Mouse (Mus musculus): ENCODE measurements at regions not wholly inside any gene's neighbourhood (a gene's known extent, or its start where the extent isn't known, plus 50 kb on each side); places are given as distances from the start of the nearest gene placed in this dataset.

DNA sequence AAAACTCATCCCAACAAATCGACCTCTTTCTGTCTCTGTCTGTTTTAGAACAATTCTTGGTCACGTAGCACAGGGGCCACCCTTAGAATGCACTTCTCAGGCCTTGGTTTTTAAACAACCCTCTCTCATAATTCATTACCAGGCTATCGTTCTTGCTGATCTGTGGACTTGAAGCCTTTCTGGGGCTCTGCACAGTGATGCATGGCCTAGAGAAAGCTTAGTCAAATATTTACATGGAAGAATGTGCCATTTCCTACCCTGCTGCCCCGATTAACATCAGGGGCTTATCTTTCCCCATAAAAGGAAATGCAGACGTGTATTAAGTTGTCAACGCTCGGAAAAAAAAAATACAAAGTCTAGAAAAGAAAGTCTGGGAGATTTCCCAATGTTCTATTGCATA lies 1448.0 kb downstream of the Gsdmc2 start:
- Histone ChIP-seq H3K4me2 (ENCODE audit: low read depth, low read length) (no peak overlapping the region), H3K4me3 (ENCODE audit: low read depth, low read length) (no peak overlapping the region), H3K27me3 (ENCODE audit: control insufficient read depth, insufficient read depth, low read depth, low read length) (no peaks in the 10 kb centered on the region), H3K9me3 (replicated peaks; ENCODE audit: control insufficient read depth, low read length) (peaks cover 3% of the 10 kb centered on the region; the same call in 1 of the 2 replicates), H3K27ac (ENCODE audit: low read length) (no peak overlapping the region), H3K9ac (ENCODE audit: low read depth, low read length) (no peak overlapping the region), H3K4me1 (ENCODE audit: control insufficient read depth, low read depth, low read length) (no peaks in the 10 kb centered on the region), H3K36me3 (ENCODE audit: control insufficient read depth, insufficient read depth) (no peaks in the 10 kb centered on the region)
- WGBS (ENCODE audit: insufficient replicate concordance), result 45% methylated on average over 7 of the region's 7 CpGs
- no peak for ATAC-seq (ENCODE audit: low read depth)

DNA sequence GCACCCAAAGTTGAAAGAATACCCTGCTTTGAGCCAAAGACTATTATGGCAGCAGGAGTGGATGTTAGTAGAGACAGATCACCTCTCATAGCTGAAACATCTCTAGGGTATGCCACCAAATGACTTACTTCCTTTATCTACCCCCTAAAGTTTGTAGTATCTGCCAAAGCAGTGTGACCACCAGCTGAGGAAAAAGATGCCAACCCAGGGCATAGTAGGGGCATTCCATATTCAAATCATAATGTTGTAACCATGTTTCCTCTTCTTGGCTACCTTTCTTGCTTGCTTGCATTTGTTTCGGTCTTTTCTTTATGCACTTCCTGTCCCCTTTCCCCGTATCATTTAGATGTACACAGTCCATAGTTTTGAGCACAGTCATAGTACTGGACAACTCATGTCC lies 1449.6 kb downstream of the Gsdmc2 start:
- no peak for ATAC-seq (ENCODE audit: low read depth)
- WGBS (ENCODE audit: insufficient replicate concordance), result 65% methylated on average over 2 of the region's 2 CpGs

DNA sequence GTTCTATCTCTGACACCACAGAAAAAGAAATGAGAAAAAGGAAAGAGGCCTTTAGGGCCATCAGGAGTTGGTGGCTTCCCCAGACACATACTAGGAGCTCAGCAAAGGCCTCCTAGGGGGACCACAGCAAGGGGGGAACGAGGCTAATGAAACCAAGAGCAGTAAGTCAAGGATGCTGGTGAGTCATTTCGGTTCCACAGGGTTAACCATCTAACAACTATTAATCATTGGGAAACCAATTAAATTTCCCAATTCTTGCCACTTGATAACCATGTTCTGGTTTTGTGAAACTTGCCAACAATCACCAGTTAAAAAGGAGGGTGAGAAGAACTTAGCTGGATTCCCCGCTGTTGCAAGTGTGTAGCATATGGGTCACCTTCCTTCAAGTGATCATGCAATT lies 1451.6 kb downstream of the Gsdmc2 start:
- Histone ChIP-seq H3K4me3 (ENCODE audit: low read depth, low read length) (no peak overlapping the region), H3K27ac (ENCODE audit: low read length) (no peak overlapping the region), H3K9me3 (replicated peaks; ENCODE audit: control insufficient read depth, low read length) (peaks cover 3% of the 10 kb centered on the region; the same call in 1 of the 2 replicates), H3K4me2 (ENCODE audit: low read depth, low read length) (no peak overlapping the region), H3K27me3 (ENCODE audit: control insufficient read depth, insufficient read depth, low read depth, low read length) (no peaks in the 10 kb centered on the region), H3K36me3 (ENCODE audit: control insufficient read depth, insufficient read depth) (no peaks in the 10 kb centered on the region), H3K9ac (ENCODE audit: low read depth, low read length) (no peak overlapping the region), H3K4me1 (ENCODE audit: control insufficient read depth, low read depth, low read length) (no peaks in the 10 kb centered on the region)
- ATAC-seq (ENCODE audit: low read depth), result no peak
- WGBS (ENCODE audit: insufficient replicate concordance), result 59% methylated on average over 3 of the region's 3 CpGs

More for the DNA sequence above, 1449.6 kb downstream of the Gsdmc2 start:
- H3K4me2 ChIP-seq (ENCODE audit: low read depth, low read length), result no peak overlapping the region
- no peak overlapping the region for H3K4me3 ChIP-seq (ENCODE audit: low read depth, low read length)
- no peaks in the 10 kb centered on the region for H3K4me1 ChIP-seq (ENCODE audit: control insufficient read depth, low read depth, low read length)
- no peak overlapping the region for H3K9ac ChIP-seq (ENCODE audit: low read depth, low read length)
- no peaks in the 10 kb centered on the region for H3K36me3 ChIP-seq (ENCODE audit: control insufficient read depth, insufficient read depth)
- no peaks in the 10 kb centered on the region for H3K27me3 ChIP-seq (ENCODE audit: control insufficient read depth, insufficient read depth, low read depth, low read length)
- peaks cover 3% of the 10 kb centered on the region; the same call in 1 of the 2 replicates for H3K9me3 ChIP-seq (replicated peaks; ENCODE audit: control insufficient read depth, low read length)
- no peak overlapping the region for H3K27ac ChIP-seq (ENCODE audit: low read length)

DNA sequence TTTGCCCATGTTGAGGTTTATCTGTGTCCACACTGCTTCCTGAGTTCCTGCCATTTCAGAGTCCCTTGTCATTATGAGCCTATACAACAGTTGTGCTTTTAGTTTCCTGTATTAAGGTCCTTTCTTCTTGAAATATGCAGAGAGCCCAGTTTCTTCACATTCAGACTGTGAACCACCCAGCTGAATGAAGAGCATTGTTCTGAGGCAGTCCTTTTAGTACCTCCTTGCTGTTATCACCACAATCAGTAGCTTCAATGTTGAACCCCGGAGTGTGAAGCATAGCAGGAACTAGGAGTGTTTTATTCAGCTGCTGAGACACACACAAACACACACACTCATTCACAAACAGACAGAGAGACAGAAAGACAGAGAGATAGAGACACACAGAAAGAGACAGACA lies 1452.1 kb downstream of the Gsdmc2 start:
- H3K9me3 ChIP-seq (replicated peaks; ENCODE audit: control insufficient read depth, low read length), result peaks cover 3% of the 10 kb centered on the region; the same call in 1 of the 2 replicates
- H3K27ac ChIP-seq (ENCODE audit: low read length), result no peak overlapping the region
- H3K4me2 ChIP-seq (ENCODE audit: low read depth, low read length), result no peak overlapping the region
- WGBS (ENCODE audit: insufficient replicate concordance), result 19% methylated on average over 1 of the region's 1 CpGs
- H3K27me3 ChIP-seq (ENCODE audit: control insufficient read depth, insufficient read depth, low read depth, low read length), result no peaks in the 10 kb centered on the region
- no peak overlapping the region for H3K4me3 ChIP-seq (ENCODE audit: low read depth, low read length)
- no peaks in the 10 kb centered on the region for H3K36me3 ChIP-seq (ENCODE audit: control insufficient read depth, insufficient read depth)
- no peak overlapping the region for H3K9ac ChIP-seq (ENCODE audit: low read depth, low read length)
- ATAC-seq (ENCODE audit: low read depth), result no peak
- no peaks in the 10 kb centered on the region for H3K4me1 ChIP-seq (ENCODE audit: control insufficient read depth, low read depth, low read length)

DNA sequence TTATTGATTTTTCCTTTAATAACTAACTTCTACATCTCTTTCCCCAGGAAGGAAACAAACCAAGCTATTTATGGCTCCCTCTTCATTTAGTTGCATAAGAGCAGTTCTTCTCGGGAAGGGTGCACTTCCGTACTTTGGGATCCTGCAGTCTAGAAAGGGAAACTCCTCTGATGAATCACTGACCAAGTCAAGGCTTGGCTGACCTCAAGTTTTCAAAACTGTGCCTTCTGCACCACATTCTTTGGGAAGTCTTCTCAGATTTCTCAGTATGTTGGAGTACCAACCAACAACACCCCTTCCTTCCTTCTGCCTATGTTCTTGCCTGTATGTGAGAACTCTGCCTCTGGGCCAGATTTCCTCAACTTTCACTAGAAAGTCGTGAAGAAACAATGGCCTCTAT lies 1452.6 kb downstream of the Gsdmc2 start:
- ATAC-seq (ENCODE audit: low read depth), result no peak
- no peaks in the 10 kb centered on the region for H3K27me3 ChIP-seq (ENCODE audit: control insufficient read depth, insufficient read depth, low read depth, low read length)
- 25% methylated on average over 3 of the region's 3 CpGs for WGBS (ENCODE audit: insufficient replicate concordance)
- no peak overlapping the region for H3K4me3 ChIP-seq (ENCODE audit: low read depth, low read length)
- peaks cover 3% of the 10 kb centered on the region; the same call in 1 of the 2 replicates for H3K9me3 ChIP-seq (replicated peaks; ENCODE audit: control insufficient read depth, low read length)
- no peaks in the 10 kb centered on the region for H3K4me1 ChIP-seq (ENCODE audit: control insufficient read depth, low read depth, low read length)
- no peak overlapping the region for H3K4me2 ChIP-seq (ENCODE audit: low read depth, low read length)
- H3K9ac ChIP-seq (ENCODE audit: low read depth, low read length), result no peak overlapping the region
- H3K36me3 ChIP-seq (ENCODE audit: control insufficient read depth, insufficient read depth), result no peaks in the 10 kb centered on the region
- H3K27ac ChIP-seq (ENCODE audit: low read length), result no peak overlapping the region

DNA sequence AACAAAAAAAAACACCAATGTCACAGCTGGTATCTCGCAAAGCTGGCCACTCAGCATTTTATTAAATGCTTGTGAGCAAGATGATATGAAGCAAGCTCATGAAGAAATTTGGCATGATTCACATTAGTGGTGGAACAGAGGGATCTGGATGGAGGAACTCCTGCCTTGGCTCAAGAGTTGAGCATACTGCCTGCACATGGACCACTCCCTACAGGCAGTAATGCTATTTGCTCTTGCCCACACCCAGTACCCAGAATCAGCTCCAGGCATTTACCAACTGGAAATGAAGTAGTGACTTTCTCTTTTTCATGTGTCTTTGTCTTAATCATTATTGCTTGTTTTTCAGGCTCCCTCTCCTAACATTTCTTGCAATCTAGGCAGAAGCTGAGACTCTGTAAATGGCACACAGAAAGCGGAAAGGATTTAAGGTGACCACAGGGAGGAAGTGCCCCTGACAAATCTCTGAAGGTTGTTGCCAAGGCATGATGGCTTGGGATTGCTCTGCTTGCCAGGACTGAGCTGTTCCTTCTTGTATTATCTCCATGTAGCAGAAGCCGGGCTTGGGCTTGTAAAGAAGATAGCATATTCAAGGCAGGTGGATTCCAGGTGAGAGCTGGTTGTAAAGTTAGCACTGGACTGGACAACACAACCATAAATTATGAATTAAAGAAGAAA lies 1455.4 kb downstream of the Gsdmc2 start:
- Histone ChIP-seq H3K36me3 (ENCODE audit: control insufficient read depth, insufficient read depth) (no peaks in the 10 kb centered on the region), H3K27me3 (ENCODE audit: control insufficient read depth, insufficient read depth, low read depth, low read length) (no peaks in the 10 kb centered on the region), H3K9ac (ENCODE audit: low read depth, low read length) (no peak overlapping the region), H3K4me2 (ENCODE audit: low read depth, low read length) (no peak overlapping the region), H3K27ac (ENCODE audit: low read length) (no peak overlapping the region), H3K4me1 (ENCODE audit: control insufficient read depth, low read depth, low read length) (no peaks in the 10 kb centered on the region), H3K4me3 (ENCODE audit: low read depth, low read length) (no peak overlapping the region), H3K9me3 (replicated peaks; ENCODE audit: control insufficient read depth, low read length) (peaks cover 3% of the 10 kb centered on the region; the same call in 1 of the 2 replicates)
- ATAC-seq (ENCODE audit: low read depth), result no peak
- 58% methylated on average over 3 of the region's 3 CpGs for WGBS (ENCODE audit: insufficient replicate concordance)

DNA sequence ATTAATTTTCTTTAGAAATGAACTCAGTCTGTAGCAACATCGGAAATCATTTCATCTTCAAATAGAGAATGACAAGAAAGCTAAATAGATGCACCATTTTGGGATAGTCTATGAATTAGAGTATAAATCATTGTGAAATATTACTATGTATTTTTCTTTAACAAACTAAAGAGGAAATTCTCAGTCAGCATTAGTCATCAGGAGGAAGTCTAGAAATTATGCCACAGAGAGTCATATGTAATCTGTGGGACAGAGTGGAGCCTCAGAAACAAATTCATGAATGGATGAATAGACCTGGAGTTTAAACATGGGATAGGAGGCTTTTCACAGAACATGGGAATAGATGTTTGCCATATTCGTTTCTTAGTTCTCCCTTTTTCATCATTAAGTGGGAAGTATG lies 1459.4 kb upstream of the A1bg start:
- Histone ChIP-seq H3K27ac (ENCODE audit: low read length) (no peak overlapping the region), H3K9ac (ENCODE audit: low read depth, low read length) (no peak overlapping the region), H3K4me3 (ENCODE audit: low read depth, low read length) (no peak overlapping the region), H3K4me2 (ENCODE audit: low read depth, low read length) (no peak overlapping the region), H3K9me3 (replicated peaks; ENCODE audit: control insufficient read depth, low read length) (no peaks in the 10 kb centered on the region), H3K27me3 (ENCODE audit: control insufficient read depth, insufficient read depth, low read depth, low read length) (no peaks in the 10 kb centered on the region), H3K36me3 (ENCODE audit: control insufficient read depth, insufficient read depth) (no peaks in the 10 kb centered on the region), H3K4me1 (ENCODE audit: control insufficient read depth, low read depth, low read length) (no peaks in the 10 kb centered on the region)
- ATAC-seq (ENCODE audit: low read depth), result no peak
- WGBS (ENCODE audit: insufficient replicate concordance), result 55% methylated on average over 2 of the region's 2 CpGs

DNA sequence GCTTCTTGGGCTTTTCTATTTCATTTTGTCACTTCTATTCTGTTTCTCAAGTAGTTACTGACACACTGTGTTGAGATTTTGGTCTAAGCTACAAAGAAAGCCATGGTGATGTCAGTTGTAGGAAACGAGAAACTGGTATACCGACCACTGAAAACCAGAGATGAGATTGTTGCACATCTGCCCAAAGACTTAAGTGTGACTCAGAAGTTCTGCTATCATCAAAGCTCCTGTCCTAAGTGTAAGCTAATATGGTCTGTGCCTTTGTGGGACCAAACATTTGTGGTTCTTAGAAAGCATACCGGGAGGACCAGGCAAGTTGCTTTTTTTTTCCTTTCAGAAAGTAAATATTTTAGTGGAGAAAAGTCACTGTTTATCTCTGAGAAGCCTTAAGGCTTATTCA lies 1451.8 kb upstream of the A1bg start:
- Histone ChIP-seq H3K27me3 (ENCODE audit: control insufficient read depth, insufficient read depth, low read depth, low read length) (no peaks in the 10 kb centered on the region), H3K4me2 (ENCODE audit: low read depth, low read length) (no peak overlapping the region), H3K4me3 (ENCODE audit: low read depth, low read length) (no peak overlapping the region), H3K9ac (ENCODE audit: low read depth, low read length) (no peak overlapping the region), H3K9me3 (replicated peaks; ENCODE audit: control insufficient read depth, low read length) (no peaks in the 10 kb centered on the region), H3K4me1 (ENCODE audit: control insufficient read depth, low read depth, low read length) (no peaks in the 10 kb centered on the region), H3K27ac (ENCODE audit: low read length) (no peak overlapping the region), H3K36me3 (ENCODE audit: control insufficient read depth, insufficient read depth) (no peaks in the 10 kb centered on the region)
- 60% methylated on average over 3 of the region's 3 CpGs for WGBS (ENCODE audit: insufficient replicate concordance)
- ATAC-seq (ENCODE audit: low read depth), result no peak

DNA sequence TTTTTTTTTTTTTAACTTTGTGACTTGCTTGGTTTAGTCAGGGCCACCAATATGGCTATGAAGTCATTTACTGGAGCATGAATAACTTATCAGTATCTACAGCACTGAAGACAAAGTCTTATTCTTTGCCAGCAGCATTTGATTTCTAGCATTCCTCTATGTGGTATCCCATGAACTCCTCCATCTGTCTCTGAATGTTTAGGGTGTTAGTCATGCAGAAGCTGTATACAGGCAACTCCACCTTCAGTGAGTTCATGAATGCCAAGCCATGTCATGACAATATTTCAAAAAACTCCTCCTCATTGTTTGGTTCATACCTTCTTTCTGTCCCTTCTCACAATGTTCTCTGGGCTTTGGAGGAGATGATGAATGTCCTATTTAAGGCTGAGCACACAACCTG lies 1438.4 kb upstream of the A1bg start:
- H3K9me3 ChIP-seq (replicated peaks; ENCODE audit: control insufficient read depth, low read length), result no peaks in the 10 kb centered on the region
- H3K4me3 ChIP-seq (ENCODE audit: low read depth, low read length), result no peak overlapping the region
- no peaks in the 10 kb centered on the region for H3K27me3 ChIP-seq (ENCODE audit: control insufficient read depth, insufficient read depth, low read depth, low read length)
- H3K9ac ChIP-seq (ENCODE audit: low read depth, low read length), result no peak overlapping the region
- no peaks in the 10 kb centered on the region for H3K4me1 ChIP-seq (ENCODE audit: control insufficient read depth, low read depth, low read length)
- H3K27ac ChIP-seq (ENCODE audit: low read length), result no peak overlapping the region
- no peaks in the 10 kb centered on the region for H3K36me3 ChIP-seq (ENCODE audit: control insufficient read depth, insufficient read depth)
- ATAC-seq (ENCODE audit: low read depth), result no peak
- H3K4me2 ChIP-seq (ENCODE audit: low read depth, low read length), result no peak overlapping the region
